Mouse (Mus musculus): ENCODE measurements around the gene Rsph14.
A peak's percentile ranks its signal among the peaks of the same experiment; 100 is the strongest.
"Not testable (repeated sequence)": the region's sequence is repeated elsewhere in the genome, so short reads cannot be mapped to it uniquely, and the experiment has no call there.

The Rsph14 gene

DNA sequence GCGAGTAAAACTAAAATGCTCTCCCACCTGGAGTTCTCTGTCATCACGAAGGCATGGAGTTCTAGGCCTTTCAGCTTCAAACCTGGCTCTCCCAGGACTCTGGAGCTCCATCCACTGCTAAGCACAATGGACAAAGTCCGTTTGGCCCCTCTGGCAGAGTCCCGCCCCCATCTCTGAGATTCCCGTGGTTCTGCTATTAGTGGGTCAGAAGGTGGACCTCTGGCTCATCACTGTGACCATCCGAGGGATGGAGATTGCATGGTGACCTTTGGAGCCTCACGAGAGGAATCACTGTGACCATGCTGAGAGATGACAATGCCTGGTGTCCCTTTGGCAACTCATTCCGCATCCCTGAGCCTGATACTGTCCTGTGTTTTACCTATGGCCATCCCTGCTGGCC lies 20.5 kb upstream of the Rsph14 start:
- DNase-seq: peak; percentile 83

DNA sequence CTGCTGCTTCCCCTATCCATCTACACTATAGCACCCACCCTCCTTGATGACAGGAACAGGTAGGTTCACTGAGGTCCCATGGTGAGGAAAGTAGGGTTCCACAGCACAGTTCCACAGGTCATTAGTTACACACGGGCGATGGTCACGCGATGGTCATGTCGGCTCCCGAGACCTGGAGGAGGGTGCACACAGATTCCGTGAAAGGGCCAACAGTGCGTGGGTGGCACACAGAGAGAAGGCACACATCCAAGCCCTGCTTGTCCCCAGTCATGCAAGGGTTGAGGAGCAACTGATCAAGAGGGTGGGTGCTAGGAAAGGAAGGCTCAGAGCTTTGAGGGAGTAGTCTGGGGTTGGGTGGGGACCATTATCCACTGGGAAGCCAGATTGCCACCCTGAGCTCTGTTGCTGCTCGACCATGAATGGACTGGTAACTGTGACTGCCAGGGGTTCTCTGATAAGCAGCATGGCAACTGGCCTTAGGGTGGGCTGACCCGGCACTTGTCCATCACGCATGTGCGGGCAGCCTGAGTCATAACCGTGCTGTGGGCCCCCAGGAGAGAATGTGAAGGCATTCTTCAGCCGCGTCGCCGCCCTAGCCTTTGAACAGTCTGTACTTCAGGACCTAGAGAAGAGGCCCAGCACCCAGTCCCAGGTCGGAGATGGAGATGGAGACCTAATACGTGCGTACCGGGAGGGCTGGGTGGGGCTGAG lies 19.1 kb upstream of the Rsph14 start:
- DNase-seq: peak; percentile 86

DNA sequence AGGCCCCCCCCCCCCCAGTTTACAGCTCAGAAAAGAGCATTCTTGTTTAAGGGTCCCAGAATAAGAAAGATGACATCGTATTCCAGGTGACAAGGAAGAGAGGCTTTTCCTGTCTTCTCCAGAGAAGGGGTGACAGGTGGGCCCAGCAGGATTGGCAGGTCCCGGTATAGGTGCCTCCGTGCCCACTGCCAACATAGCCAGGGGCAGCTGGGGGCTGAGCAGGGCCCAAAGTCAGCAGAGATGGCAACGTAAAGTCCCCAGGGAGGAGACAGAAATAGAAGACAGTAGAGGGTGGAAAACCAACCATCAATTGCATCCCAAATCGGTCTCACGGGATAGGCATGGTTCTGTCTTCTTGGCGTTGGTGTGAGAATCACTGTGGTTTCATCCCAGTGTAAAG lies 16.3 kb upstream of the Rsph14 start:
- peak; percentile 80 for DNase-seq

DNA sequence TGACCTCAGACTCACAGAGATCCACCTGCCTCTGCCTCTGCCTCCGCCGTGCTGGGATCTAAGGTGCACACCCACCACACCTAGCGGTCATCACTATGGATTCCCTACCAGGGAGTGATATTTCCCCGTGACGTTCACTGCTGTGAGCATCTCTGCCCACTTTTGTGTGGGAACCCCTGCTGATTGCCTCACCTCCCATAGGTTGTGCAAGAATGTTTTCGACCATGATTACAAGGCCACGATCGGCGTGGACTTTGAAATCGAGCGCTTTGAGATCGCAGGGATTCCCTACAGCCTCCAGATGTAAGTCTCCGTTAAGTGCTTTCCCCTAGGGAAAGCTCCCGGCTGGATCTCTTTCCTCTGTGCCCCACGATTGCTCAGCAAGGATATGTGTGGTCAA lies 13.4 kb upstream of the Rsph14 start:
- DNase-seq: no peak

DNA sequence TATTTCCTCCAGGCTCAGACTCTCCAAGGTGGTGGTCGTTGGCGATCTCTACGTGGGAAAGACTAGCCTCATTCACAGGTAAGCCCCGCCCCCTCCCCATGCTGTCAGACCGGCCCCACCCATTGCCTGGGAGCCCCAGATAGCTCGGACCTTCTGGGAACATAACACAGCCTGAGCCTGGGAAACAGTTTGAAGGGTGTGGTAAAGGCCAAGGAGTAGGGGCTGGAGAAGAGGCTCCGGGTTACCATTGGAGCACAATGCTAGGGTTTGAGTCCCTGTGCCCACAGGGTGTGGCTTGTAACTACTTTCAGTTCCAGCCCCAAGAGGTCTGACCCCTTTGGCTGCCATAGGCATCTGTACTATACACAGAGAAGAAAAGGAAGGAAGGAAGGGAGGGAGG lies 12.1 kb upstream of the Rsph14 start:
- no peak for DNase-seq

DNA sequence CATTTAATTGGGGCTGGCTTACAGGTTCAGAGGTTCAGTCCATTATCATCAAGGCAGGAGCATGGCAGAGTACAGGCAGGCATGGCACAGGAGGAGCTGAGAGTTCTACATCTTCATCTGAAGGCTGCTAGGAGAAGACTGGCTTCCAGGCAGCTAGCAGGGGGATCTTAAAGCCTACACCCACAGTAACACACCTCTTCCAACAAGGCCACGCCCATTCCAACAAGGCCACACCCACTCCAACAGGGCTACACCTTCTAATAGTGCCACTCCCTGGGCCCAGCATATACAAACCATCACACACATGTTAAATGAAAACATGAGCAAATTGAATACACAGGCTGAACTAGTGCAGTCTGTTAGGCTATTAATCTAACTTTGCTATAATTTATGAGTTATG lies 9.7 kb upstream of the Rsph14 start:
- not testable (repeated sequence) for DNase-seq

DNA sequence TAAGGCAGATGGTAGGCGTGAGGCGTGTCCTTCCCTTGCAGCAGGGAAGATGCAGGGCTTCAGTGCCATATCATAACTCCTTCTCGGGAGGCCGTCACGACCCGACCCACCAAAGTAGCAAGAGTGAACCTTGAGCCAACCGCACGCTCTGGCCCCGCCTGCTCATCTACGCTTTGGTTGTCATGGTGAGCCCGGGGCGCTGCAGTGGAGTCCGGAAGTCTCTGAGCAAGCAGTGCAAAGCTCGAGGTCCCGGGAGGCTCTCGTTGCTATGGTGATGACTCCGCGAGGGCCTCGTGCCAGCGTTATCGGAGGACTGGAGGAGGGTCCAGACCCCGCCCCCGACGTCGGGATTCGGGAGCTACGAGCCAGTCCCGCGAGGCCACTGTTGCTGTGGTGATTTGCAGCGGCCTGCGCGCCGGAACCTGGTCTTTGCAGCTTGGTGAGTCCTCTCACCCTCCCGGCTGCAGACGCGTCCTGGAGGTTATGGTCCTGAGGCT lies 4.5 kb upstream of the Rsph14 start, which contains the start of gene Rab36:
TSS of gene Rab36 (plus strand) at position 176 of the 497 bp plus-strand sequence.
- DNase-seq: peak; percentile 100

DNA sequence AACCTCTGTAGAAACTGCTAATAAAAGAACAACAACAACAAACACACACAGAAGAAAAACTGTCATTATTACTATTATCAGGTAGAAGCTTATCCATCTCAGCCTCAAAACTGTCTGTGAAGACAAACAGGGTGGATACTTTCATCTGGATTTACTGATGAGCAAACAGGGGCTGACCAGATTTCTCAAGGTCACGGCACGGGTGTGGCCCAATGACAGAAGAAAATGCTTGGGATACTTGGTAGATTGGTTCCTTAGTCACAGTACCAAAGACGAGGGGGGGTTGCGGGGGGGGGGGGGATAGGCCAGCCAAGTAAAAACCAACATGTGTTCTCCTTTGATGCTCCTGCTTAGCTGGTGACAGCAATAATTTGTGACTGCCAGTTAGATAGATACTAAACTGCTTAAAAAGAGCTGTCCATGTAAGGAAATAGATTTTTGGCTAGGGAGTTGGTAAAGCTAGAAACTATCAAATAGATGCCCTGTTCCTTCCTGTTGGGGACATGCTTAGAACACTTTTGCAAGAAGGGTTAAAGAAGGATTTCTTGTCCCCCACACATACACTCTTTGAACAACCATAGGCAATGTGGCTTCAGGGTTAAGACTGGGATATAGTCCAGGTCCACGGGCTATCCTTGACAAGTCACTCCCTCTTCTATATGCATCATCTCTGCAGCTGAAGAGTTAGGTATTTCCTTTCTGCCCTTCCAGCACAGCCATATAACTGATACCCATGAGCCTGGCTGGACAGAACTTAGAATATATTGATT lies 856 bp downstream of the Rsph14 start:
- no peak for DNase-seq

DNA sequence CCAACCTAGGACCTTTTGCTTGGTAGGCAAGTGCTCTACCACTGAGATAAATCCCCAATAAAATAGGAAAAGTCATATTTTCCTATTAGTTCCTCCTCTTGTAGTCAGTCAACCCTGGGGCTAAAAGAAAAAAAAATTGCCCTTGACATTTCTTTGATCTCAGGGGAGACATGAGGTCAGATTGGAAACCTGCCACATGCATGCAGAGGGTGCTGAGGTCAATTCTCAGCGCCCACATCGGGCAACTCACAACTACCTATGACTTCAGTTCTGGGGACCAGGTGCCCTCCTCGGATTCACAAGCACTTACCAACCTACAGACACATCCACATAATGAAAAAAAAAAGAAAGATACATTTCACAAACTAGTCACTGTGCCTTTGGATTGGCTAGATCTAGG lies 2.2 kb downstream of the Rsph14 start:
- no peak for DNase-seq

DNA sequence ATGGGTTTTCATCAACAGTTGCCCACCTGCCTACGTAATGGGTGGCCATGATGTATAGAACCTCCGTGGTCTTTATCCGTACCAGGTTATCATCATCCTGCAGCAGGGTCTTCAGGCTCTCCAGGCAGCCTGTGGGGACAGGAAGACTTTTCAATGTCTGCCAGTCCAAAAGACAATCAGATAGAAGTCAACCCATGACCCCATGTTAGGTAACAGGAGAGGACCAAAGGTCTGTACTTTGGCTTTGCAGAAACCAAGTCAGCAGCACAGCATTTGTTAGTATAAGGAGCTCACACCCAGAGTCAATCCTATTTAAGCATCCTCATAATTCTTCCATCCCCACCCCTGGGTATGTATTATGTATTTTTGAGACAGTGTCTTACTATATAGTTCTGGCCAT lies 2.7 kb downstream of the Rsph14 start:
- no peak for DNase-seq

DNA sequence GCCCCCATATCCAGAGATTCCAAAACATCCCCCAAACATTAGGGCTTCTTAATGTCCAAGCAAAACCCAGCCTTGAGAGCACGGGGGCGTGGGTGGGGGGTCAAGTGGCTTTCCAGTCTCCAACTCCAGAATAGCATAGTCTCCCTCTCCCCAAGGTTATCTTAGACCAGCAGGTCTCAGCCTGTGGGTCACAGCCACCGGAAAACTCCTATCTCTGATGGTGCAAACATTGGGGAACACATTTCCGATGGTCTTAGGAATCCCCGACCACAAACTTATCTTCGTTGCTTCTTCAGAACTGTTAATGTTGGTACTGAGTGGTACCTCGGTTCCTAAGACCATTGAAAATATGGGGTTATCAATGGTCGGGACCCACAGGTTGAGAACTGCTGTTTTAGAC lies 3.6 kb downstream of the Rsph14 start:
- DNase-seq: no peak

DNA sequence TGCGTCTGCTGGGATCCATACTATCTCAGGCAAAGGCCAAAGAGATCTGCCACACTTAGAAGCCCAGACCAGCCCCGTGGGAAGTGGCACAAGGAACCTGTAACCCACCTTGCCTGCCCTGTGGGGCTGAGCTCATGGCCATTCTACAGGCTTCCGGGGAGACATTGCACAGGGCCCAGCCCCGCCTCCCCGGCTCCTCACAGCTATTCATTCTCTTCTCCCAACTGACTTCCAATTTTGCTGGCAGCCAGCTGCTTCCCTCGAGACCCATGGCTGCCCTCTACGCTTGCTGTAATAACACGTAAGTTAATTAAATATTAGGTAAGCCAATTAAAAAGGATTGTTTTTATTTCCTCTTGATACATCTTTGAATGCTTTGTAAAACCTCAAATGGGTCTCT lies 5.9 kb downstream of the Rsph14 start:
- no peak for DNase-seq

DNA sequence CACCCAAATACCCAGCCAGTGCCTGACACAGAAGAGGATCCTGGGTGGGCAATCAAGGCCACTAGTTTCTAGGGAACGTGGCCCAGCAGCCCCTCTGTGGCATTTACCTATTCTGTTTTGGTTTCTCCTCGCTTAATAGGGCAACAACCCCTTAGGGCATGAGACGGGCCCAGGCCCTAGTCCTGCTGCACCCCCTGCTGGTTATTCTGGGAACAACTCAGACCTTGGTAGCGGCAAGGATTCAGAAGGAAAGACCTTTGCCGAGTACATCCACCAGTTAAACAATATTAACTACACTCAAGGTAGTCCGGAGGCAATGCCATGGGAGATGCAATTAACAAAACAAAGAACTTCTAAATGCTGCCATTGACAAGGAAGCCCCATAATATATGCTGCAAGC lies 11.2 kb downstream of the Rsph14 start:
- DNase-seq: no peak

DNA sequence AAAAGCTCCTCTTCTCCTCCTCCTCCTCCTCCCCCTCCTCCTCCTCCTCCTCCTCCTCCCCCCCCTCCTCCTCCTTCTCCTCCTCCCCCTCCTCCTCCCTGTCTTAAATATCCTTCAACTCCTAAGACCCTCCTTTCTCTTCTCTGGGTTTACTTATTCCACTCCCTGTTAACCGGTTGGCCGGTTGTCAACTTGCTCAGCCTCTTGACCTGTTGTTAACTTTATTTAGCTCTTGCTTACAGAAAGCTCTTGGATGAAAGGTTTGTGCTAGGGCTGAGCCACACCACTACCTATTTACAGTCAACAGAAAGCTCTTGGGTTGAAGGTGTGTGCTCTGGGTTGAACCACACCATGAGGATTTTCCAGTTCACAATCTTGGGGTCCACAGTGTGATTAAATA lies 12.1 kb downstream of the Rsph14 start:
- no peak for DNase-seq

DNA sequence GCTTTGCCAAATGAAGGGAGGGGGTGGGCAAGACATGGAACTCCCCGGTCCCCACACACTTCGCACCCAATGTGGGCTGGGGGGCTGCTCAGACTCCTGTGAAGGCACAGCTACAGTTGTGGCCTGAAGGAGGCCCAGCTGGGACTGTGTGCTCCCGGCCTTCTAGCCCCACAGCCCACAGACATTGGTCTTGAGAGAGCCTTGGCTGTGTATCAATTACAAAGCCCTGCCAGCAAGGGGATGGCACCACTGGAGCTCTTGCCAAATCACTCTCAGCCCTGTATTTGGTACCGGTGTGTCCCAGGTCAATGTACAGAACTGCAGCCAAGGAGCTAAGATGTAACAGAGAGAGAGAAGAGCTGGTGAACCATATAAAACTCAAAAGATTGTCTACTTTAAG lies 15.9 kb downstream of the Rsph14 start:
- DNase-seq: no peak

DNA sequence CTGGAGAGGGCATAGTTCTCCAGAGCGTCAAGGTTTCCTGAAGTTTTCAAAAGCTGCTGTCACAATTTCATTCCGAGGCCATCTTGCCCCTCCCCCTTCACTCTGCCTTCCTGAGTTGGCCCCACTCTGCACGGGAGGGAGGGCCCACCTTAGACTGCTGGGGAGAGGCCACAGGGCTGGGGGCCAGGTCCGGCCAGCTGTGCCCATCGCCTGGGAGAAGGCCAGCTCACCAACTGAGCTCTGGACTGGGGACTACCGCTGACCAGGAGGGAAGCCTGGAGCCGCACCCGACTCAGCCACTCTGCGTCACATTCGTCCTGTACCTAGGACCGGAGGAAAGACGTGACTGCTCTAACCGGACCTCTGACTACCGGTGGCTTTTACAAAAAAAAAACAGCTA lies 16.9 kb downstream of the Rsph14 start:
- DNase-seq: no peak

DNA sequence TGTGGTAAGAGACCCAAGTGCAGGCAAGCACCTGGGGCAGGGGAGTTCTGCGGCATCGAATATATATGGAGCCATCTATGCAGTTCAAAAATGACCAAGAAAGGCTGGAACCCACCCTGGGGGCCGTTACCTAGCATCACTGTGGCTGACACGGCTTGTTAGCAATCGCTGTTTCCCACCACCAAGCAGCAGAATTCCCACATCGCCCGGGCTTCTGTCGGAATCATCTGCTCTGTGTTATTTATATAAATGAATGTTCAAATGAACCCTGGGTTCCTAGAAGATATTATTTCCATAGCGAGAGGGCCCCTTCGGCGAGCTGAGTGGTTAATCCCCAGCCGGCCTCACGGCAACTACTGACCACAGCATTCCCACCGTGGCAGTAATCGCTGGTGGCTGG lies 21.7 kb downstream of the Rsph14 start:
- DNase-seq: no peak

DNA sequence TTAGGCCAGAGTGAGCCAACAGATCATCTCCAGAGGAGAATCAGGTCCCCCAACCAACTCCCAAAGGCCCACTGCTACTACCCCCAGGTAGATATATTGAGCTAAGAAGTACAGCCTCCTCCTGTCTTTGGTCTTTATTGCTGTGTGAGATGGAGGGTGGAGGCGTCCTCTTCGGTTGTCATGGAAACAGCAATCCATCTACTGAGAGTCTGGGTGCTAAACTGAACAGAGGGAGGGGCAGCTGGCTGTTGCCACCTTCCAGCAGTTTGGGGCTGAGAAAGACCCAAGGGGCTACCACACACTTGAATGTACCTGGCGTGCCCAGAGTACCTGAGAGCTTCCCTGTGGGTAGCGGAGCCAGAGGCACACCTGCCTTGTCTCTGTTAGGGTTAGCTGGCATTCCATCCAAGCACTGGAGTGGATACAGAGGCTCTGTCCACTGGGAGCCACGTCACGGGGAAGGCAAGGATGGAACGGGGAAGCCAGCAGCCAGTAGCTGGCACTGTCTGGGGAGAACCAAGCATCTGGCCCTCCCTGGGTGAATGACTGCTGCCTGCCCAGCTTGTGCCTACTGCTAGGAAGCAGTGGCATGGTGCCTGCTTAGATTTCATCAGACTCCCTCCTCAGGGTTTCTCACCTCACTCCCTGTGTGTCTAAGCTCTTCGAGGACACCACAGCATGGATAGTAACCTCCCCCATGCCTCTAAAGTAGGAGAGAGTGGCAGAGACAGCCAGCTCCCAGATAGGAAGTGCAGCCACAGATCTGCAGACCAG lies 25.3 kb downstream of the Rsph14 start:
- no peak for DNase-seq

DNA sequence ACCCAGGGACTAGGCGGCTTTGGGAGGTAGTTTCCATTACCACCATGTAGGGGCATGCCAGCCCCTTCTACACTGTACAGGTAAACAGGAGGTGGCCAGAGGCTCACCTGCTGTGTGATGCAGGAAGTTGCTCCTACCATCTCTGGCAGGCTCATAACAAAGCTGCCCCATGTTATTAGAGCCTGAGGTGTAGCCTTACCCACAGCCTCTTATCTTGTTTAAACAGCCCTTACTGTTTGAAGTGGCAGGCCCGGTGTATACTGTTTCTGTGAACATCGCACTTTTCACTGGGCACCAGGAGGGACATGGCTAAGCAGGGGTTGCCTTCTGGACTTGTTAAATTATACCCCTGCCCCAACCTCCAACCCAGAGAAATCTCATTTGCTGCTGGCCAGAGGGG lies 28.3 kb downstream of the Rsph14 start:
- DNase-seq: no peak

DNA sequence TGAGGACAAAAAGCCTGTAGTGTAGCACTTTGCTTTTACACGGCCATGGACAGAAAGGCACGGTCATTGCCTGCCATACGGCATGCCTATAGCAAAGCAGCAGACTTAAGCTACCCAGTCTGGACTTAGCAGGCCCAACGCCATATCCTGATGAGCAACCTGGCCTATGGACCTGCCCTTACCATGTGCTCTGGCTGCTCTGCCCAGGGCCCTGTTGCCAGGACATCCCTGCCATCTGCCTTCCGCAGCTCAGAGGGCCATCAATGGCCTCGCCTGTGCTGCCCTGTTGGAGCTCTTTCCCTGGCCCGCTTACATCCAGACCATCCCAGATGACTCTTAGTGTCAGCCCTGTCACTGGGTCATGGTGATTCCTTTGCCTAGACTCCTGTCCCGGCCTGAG lies 31.0 kb downstream of the Rsph14 start:
- no peak for DNase-seq

DNA sequence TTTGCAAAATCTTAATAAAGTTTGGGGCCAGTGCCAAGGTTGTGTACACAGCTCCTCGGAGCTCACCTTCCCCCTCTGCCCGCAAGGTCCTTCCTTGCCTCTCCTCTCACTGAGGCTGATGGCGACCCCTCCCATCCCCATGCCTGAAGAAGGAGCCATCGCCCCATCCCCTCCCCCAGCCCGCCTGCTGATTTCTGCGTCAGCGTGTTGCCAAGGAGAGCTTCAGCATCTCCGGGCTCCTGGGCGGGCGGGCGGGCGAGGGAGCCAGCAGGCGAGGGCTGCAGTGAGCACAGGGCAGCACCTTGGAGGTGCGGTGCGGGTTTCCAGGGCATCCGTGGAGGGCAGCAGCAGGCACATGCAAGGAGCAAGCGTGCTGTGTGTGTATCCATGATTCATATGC lies 37.0 kb downstream of the Rsph14 start:
- no peak for DNase-seq

DNA sequence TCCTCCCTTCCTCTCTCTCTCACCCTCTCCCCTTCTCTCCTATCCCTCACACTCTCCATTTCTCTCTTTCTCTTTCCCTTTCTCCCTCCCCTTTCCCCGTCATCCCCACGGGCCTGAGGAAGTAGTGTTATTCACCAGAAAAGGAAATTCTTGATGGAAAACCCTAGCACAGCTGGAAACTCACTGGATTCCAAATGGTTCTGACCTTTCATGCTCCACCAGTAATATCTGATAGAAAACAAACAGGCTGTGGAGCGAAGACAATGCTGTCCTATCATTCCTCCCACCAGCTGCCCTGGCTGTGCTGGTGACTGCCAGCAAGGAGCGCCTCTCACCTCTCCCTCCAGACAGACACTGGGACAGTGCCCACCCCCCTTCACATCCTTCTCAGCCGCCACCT lies 37.5 kb downstream of the Rsph14 start:
- DNase-seq: no peak

DNA sequence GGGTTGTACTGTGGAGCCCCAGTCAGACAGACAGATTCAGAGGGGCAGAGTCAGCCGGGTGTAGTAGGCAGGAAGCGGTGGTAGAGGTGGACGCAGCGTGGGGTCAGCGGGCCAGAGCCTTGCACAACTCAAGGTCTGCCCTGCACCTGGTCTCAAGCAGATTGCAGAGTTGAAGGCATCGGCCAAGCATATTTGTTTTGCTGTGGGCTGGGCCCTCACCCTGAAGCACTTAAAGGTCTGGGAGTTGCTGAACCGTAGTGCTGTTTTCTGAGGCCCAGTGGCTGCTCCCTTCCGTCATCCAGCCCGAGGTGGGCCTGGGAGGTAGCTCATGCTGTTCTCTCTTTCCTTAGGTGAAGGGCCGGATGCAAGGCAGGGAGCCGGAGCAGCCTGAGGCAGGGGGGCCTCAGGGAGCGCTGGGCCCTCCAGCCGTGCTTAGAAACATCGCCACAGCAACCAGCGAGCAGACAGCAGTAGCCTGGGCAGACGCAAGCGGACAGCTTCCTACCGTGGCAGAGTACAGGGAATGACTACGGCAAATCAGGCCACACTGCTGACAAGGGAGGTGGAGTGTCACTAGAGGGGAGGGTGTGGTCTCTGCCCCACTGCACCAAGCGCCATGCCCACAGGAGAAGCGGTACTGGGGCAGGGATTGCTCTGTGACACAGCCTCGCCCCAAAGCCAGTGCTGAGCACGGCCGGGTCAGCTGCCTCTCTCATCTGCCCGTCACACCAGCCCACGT lies 41.6 kb downstream of the Rsph14 start:
- no peak for DNase-seq

All from heart, adult 11 months (tissue).